Mouse (Mus musculus) G1E-ER4 (cell line): Measurements from ENCODE around the gene Syncrip. TPM values are rescaled to one million over a fixed set of nuclear protein-coding genes. Genes with fewer than 3 reads are reported as not detected.
"Not testable (repeated sequence)": the region's sequence is repeated elsewhere in the genome, so short reads cannot be mapped to it uniquely, and the experiment has no call there.

Source experiments
- GATA1 ChIP-seq: IDR thresholded peaks from one replicate; pipeline ENCODE4 v1.8.0; 2012; ENCODE audit warnings: low read length, inconsistent platforms
- polyA plus RNA-seq: library from polyadenylated mRNA; stranded (reverse); fragments of >175 nt; gene quantifications from 2 replicates; pipeline ENCODE4 v1.2.3, GENCODE M21; 2012

Syncrip gene
- 139 and 191 TPM in 2 replicates for polyA plus RNA-seq

DNA sequence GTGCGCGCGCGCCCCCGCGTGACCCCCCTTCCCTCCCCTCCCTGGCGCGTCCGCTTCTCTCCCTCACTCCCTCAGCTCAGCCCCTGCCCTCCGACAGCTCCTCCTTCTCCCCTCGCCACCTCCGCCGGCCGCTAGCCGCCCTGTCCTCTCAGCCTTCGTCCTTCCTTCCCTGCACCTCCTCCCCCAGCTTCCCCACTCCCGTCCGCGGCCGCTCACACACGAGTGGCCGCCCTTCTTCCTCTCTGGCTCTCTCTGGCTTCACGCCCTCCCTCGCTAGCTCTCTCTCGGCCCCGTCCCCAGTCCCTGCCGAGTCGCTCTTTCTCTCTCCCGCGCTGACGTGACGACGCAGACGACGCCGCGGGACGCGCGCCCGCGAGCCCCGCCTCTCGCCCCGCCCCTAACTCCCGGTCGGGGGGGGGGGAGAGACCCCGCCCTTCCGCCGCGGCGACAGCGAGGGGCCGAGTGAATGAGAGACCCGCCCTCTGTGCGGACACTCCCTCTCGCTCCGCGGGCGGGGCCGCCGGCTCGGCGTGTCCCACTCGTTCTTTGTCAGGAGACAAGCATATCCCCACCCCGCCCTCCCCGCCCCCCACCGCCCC is at the start of gene Syncrip:
TSS of gene Syncrip (minus strand) at position 345 of the 599 bp plus-strand sequence.
- TF ChIP-seq GATA1: not testable (repeated sequence)

DNA sequence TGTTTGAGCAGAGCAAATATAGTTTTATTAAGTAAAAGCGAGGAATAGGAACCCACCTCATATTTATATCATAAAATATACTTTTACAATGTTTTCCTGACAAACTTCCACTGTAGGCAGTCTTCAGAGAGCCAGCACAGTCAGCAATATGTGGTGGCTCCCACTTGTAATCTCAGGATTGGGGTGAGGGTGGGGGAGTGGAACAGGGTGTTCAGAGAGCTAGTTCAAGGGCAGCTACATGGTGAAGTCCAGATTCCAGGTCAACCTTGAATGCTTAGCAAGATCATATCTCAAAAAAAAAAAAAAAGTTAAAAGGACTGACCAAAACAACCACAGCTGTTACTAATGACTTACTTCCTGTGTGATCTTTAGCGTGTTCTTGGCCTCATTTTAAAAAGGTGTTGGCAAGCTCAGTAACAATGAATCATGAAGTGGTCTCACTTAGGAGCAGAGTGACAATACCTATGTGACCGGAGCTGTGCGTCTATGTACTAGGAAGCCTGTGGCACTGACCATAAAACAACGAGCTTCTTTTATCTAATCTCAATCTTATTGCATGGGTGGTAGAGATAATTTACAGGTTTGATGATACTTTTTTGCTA is 47.7 kb upstream of the Syncrip start:
- no peak for TF ChIP-seq GATA1

DNA sequence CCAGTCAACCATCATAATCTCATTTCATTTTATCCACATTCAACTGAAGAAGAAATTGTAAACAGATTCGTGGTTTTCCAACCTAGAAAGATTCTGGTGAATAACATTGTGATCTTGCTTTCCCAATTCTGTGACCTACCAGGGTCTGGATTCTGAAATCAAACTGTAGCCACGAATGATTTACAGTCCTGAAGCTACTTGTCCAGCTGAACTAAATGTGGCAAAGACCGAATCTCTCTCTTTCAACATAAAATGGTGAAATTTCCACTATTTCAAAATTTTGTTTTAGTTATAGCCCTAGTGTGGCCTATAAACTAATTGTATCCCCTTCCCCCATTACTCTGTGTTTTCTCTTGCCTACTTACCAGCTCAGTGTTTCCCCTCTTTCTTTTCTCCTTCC is 47.2 kb upstream of the Syncrip start:
- TF ChIP-seq GATA1: no peak

DNA sequence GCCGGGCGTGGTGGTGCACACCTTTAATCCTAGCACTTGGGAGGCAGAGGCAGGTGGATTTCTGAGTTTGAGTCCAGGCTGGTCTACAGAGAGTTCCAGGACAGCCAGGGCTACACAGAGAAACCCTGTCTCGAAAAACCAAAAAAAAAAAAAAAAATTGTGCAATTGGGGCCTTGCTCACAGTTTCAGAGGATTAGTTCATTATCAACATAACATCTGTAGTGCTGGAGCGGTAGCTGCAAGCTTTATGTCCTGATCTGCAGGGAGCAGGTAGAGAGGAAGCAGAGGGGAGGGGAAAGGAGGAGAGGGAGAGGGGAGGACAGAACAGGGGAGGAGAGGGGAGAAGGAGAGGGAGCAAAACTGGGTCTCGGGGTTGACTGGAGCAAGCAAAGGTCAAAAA is 46.4 kb upstream of the Syncrip start:
- TF ChIP-seq GATA1: no peak

DNA sequence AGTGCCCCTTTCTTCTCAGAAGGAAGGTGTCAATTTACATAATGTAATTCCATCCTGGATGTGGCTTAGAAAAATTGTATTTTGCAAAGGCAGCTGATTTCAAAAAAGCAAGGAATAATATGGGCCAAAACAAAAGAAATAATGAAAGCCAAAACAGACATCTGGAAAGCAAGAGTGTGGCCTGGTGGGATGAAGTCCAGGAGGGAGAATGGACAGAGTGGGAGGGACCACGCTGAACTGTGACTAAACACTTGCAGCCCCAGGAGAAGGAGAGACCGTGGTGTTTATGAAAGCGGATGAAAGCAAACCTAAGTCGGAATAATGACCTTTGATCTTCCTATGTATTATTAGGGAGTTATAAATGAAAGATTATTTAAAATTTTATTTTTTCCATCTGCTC is 45.6 kb upstream of the Syncrip start:
- TF ChIP-seq GATA1: no peak

DNA sequence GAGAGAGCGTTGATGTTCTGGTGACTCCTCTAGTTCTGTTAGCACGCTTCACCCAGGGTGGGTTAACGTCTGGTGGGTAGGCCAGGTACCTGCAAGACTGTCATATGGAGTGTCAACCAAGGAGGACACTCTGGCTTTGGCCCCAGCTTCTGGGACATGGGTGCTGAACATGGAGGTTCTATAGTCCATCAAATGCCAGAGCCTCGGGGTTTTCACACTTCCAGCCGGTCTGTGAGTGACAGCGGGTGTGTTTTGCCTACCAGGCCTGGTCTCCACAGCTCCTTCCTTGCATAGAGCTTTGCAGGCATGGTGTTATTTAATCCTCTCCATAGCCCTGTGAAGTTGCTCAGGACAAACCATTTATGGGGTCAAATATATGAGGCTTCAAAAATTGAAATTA is 43.0 kb upstream of the Syncrip start:
- TF ChIP-seq GATA1: no peak

DNA sequence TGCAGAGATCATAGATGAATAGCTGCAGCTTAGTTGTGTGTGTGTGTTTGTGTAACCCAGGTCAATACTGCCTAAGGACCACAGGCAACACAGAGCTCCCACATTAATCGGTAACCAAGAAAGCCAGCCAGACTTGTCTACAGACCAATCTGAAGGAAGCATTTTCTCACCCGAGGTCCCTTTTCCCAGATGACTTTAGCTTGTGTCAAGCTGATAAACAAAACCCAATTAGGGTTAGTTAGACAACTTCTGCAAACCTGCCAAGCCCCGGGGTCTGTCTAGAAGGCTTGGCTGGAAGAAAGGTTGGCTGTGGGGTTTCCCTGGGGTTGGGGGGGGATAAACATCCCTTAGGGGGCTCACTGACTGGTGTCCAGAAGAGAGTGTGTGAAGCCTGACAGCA is 42.4 kb upstream of the Syncrip start:
- TF ChIP-seq GATA1: no peak

DNA sequence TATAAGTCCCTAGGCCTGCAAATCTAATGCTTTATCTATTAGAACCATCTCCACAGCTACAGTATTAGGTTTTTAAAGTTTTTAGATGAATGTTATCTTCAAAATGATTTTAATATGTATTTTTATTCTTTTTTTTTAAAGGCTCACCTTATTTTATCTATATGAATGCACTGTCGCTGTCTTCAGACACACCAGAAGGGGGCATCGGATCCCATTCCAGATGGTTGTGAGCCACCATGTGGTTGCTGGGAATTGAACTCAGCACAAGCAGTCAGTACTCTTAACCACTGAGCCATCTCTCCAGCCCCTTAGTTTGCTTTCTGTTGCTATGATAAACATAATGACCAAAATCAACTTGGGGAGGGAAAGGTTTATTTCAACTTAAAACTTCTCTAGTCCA is 42.0 kb upstream of the Syncrip start:
- no peak for TF ChIP-seq GATA1

DNA sequence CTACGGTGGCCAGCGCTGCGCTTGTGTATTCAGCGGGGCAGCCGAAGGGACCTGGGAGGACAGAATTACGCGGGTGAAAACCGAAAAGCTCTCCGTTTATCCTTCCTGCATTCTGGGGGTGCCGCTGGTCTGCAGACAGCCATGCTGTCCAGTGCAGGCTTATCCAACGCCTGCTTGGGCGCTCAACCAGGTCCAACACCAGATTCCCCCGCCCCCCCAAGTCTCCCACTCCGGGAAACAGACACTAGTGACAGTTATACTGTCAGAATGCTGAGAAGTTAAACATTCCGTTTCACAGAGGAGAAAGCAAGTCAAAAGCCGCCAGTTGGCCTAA is 40.9 kb upstream of the Syncrip start:
- no peak for TF ChIP-seq GATA1

DNA sequence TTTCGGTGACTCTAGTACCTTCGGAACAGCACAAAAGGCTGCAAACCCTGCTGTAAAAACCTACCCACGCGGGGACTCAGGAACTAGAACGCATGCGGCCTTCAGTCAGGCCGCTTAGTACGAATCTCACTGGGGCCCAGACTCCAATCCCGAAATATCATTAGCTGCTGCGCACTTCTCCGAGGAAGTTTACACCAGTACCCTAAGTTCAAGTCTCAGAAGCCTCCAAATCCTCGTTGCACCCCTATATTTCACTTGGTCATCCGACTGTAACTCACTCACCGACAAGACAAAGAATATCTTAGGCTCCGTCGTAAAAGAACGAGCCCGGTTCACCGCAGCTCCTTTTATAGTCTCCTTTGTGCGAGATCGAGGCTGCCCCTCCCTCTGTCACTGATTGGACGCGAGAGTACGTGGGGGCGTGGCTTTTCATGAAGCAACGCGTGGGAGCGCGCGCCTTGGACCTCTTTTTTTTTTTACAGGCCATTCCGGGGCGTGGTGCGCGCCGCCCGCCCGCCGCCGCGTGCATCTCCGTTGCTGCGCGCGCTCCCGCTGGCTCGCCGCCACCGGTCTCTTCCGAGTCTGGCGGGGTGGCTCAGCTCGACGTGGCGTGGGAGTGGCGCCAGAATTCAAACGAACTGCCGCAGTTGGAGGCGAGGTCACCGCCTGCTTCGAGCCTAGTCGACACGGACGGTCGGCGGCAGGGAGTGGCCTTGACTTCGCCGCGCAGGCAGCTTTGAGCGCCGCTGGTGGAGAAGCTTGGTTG is 40.4 kb upstream of the Syncrip start:
- TF ChIP-seq GATA1: no peak

DNA sequence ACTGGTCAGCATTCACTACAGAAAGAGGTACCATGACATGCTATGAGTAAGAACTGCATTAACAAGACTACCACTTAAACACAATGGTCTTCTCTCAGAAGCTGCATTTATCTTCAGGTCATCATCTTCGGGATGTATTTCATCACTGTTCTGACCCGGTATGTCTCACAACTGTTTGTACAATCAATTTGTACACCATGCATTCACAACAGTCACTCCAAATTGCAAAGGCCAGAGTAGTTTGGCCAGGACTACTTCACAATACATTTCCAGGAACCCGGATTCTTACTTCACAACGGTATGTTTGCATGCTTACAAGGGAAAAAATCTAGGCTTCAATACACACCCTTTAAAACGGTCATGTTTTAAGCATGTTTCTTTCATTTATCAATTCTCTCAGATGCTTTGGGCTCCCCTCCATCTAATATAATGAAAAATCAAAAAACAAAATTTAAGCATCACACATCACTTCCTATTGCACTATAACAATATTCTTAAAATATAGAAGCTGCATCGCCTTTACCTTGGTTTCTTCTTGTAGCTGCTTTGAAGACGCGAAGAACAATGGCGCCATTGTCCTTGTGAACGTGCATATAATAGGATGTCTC is 39.7 kb upstream of the Syncrip start:
- no peak for TF ChIP-seq GATA1

DNA sequence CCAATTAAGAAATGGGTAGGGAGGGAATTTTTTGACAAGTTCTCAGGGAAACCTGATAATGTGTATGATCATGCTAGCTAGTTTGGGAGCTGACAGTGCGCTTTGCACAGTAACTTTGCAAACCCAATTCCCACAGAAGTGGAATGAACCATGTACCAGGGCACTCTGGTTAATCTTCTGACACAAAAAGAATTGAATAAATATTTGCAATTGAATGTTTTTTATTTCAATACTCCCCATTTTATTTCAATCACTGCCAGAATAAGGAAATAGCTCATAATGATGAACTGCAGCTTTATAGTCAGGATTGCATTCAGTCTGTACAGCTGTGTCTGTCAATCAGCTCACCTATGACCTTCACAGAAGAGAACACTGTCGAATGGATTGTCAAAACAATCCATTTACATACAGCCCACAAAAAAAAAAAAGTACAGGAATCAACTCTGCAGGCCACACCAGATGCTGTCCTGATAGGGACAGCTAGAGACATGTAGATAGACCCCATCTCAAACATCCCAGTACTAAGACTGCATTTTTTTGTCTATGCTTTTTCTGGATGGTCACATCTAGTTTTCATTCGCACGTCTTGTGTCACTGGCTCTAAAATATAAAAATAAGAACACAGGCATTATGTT is 38.6 kb upstream of the Syncrip start:
- TF ChIP-seq GATA1: no peak

DNA sequence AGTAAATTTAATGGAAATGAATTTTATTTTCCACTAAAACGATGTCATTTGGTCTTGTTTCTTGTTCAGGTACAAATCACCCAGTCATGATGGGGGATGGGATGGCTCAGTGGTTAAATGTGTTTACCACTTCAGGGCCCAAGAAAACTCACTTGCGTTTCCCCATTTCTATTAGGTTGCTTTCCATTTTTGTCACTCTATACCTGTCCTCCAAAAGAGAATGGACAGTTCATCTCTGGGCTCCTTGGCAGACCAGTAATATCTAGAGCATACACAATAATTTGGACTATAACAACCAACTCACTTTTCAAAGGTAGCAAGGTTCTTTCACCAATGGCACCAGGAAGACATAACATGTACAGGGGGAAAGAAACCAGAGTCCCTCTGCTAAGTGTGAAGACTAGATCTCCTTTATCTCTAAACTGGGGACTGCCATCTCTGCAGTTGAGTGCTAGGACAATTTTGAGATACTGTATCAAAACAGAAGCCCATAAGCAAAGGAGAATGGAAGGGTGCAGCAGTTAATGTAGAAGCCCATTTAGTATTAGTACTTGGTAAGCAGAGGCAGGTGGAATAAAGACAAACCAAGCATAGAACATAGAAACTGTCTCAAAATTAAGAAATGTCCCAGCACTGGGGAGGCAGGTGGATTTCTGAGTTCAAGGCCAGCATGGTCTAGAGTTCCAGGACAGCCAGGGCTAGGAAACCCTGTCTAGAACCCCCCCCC is 37.9 kb upstream of the Syncrip start:
- no peak for TF ChIP-seq GATA1

DNA sequence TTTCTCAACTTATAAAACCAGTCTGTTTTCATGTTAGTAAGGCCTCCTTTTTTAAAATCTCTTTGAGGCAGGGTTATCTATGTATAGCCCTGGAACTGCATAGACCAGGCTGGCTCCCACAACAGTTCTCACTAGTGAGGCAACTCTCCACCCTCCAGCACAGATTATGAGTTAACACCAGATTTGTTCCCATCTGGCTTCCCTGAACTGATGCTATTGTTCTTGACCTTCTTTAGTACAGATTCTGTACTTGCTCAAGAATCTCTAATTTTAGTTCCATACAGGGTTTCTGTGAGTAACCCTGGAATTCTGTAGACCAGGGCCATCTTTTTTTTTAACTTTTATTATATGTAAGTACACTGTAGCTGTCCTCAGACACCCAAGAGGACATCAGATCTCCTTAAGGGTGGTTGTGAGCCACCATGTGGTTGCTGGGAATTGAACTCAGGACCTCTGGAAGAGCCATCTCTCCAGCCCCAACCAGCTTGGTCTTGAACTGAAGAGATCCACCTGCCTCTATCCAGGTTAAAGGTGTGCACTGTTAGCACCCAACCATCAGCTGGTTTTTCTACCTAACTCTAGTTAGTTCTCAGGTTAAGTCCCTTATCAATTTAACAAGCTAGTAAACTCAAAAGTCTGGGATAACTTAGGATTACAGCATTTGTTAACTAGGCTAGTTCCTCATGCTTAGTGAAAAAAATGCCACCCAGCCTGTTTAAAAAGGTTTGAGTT is 37.2 kb upstream of the Syncrip start:
- TF ChIP-seq GATA1: no peak
